ENCODE assay signal across 7 mouse cellular contexts in genomic region chr4:78210878-78211528, GRCm38 (mm10). TPM values are rescaled to one million over a fixed set of nuclear protein-coding genes. Genes with fewer than 3 reads are reported as not detected.
DNase-seq lines count a peak whose midpoint lies in the region; ATAC-seq and TF ChIP-seq lines count a peak whose summit lies in the region.

No protein-coding gene starts in this region.

- no peak for ATAC-seq in forebrain, postnatal 0 days
- no peak for ATAC-seq in limb, embryonic 15.5 days (ENCODE audit: insufficient number of reproducible peaks, low FRiP score, low TSS enrichment, low read depth)
- ATAC-seq in stomach, embryonic 14.5 days (ENCODE audit: insufficient number of reproducible peaks, insufficient read depth, low FRiP score, low read depth) = no peak

- H3K4me2 ChIP-seq in forebrain, postnatal 0 days (ENCODE audit: low read depth) = peak overlapping the region; percentile 72
- peak overlapping the region; percentile 89 for H3K4me2 ChIP-seq in limb, embryonic 15.5 days
- peak overlapping the region; percentile 87 for H3K4me2 ChIP-seq in stomach, embryonic 14.5 days (replicated peaks; ENCODE audit: low read depth, low read length)

- no peaks in the 10 kb centered on the region for H3K27me3 ChIP-seq in forebrain, postnatal 0 days (ENCODE audit: insufficient read depth, low read length)
- peaks cover 31% of the 10 kb centered on the region for H3K27me3 ChIP-seq in limb, embryonic 15.5 days
- H3K27me3 ChIP-seq in stomach, embryonic 14.5 days (ENCODE audit: control insufficient read depth, insufficient read depth, low read length) = peaks cover 9% of the 10 kb centered on the region; the same call in 1 of the 2 replicates

- peak; percentile 21 to 45 for DNase-seq in left cerebral cortex, adult 18-20 months (ENCODE audit: low spot score in 2 of 2)
- DNase-seq in left cerebral cortex, postnatal 10 days (ENCODE audit: extremely low spot score in 1 of 2, low spot score in 2 of 2) = no peak
- DNase-seq in forebrain, postnatal 0 days = peak; percentile 49
- DNase-seq in spleen, postnatal 36 days (ENCODE audit: low spot score in 2 of 2) = no peak
- DNase-seq in kidney, adult 9 months = no peak

- no peaks in the 10 kb centered on the region for H3K4me1 ChIP-seq in forebrain, postnatal 0 days (ENCODE audit: insufficient read depth)
- H3K4me1 ChIP-seq in limb, embryonic 15.5 days = peaks cover 3% of the 10 kb centered on the region; the same call in 1 of the 2 replicates
- no peaks in the 10 kb centered on the region for H3K4me1 ChIP-seq in stomach, embryonic 14.5 days (ENCODE audit: control insufficient read depth, insufficient read depth, low read length)

- no peaks in the 10 kb centered on the region for H3K9me3 ChIP-seq in forebrain, postnatal 0 days (ENCODE audit: low read length)
- no peaks in the 10 kb centered on the region for H3K9me3 ChIP-seq in limb, embryonic 15.5 days
- no peaks in the 10 kb centered on the region for H3K9me3 ChIP-seq in stomach, embryonic 14.5 days (ENCODE audit: control insufficient read depth, low read depth, low read length)

- H3K27ac ChIP-seq in forebrain, postnatal 0 days (ENCODE audit: low read depth, low read length) = peak overlapping the region; percentile 95
- no peak overlapping the region for H3K27ac ChIP-seq in limb, embryonic 15.5 days
- H3K27ac ChIP-seq in stomach, embryonic 14.5 days (ENCODE audit: low read length) = no peak overlapping the region

- no peak for TF ChIP-seq CTCF in forebrain, postnatal 0 days (IDR thresholded peaks at IDR 0.05; ENCODE audit: low read depth)

- intact Hi-C loops in left cerebral cortex, postnatal 10 days (cut with DNase I) = loop anchor here (10.0 kb wide), 3 partner anchors 394 to 844 kb away; no protein-coding TSS in a partner anchor

- WGBS in forebrain, postnatal 0 days = 15% methylated on average over 9 of the region's 9 CpGs
- 31% methylated on average over 9 of the region's 9 CpGs for WGBS in limb, embryonic 15.5 days
- 32% methylated on average over 9 of the region's 9 CpGs for WGBS in stomach, embryonic 14.5 days

- no peaks in the 10 kb centered on the region for H3K36me3 ChIP-seq in forebrain, postnatal 0 days (ENCODE audit: insufficient read depth)
- H3K36me3 ChIP-seq in limb, embryonic 15.5 days = no peaks in the 10 kb centered on the region
- H3K36me3 ChIP-seq in stomach, embryonic 14.5 days (ENCODE audit: control insufficient read depth, insufficient read depth, low read length) = no peaks in the 10 kb centered on the region

- peak overlapping the region; percentile 81 for H3K9ac ChIP-seq in forebrain, postnatal 0 days
- no peak overlapping the region for H3K9ac ChIP-seq in limb, embryonic 15.5 days
- no peak overlapping the region for H3K9ac ChIP-seq in stomach, embryonic 14.5 days (replicated peaks; ENCODE audit: low read depth, low read length)

- peak overlapping the region; percentile 69 for H3K4me3 ChIP-seq in forebrain, postnatal 0 days (ENCODE audit: low read depth, low read length)
- H3K4me3 ChIP-seq in limb, embryonic 15.5 days = peak overlapping the region; percentile 49
- peak overlapping the region; percentile 51 for H3K4me3 ChIP-seq in stomach, embryonic 14.5 days (ENCODE audit: low read depth, low read length)

RNA-seq across cellular contexts. Expression of gene Ptprd, which starts 0.8 kb away (rescaled TPM):
- total RNA-seq in left cerebral cortex, adult 18-20 months (2021) = 100 to 1,000 TPM; 261 to 270 TPM
- total RNA-seq in left cerebral cortex, postnatal 10 days (2021) = 100 to 1,000 TPM; 402 to 420 TPM
- total RNA-seq in forebrain, postnatal 0 days (2014; rRNA removed) = 120 and 132 TPM in 2 replicates
- 42.7 and 58.3 TPM in 2 replicates for polyA plus RNA-seq in forebrain, postnatal 0 days (2015; fragmentation: Nextera tagmentation; extraction: Ambion mirVana)
- polyA plus RNA-seq in limb, embryonic 15.5 days (2015; fragmentation: Nextera tagmentation; extraction: Ambion mirVana) = 23.8 and 31.2 TPM in 2 replicates
- 30.4 and 32.1 TPM in 2 replicates for polyA plus RNA-seq in stomach, embryonic 14.5 days (2014; fragmentation: Nextera tagmentation; extraction: Ambion mirVana)

Comparison
In these comparisons a context has a peak if more than half of its experiments do, and no peak if none do; other contexts are left out.
1. DNase-seq: peak in left cerebral cortex, adult 18-20 months (2 of 2) and forebrain, postnatal 0 days (single experiment); none in left cerebral cortex, postnatal 10 days (0 of 2), spleen, postnatal 36 days (0 of 2) and kidney, adult 9 months (single experiment).
2. Peak in every context shown above with its lines, with median percentiles within 50 percentile points of each other: H3K4me2 ChIP-seq and H3K4me3 ChIP-seq.